Mouse (Mus musculus) ES-CJ7 (cell line): ENCODE measurements around the gene Ttc7.

Experiments
- DNase-seq: peaks from one replicate; pipeline ENCODE4 v3.0.0; 2011; ENCODE audit warnings: low read depth, low spot score

Gene Ttc7

GRCm38 (mm10) chr17:87314530-87314946 is 31.9 kb downstream of the Ttc7 start:
- DNase-seq: peak; percentile 69

GRCm38 (mm10) chr17:87315021-87315531 is 32.4 kb downstream of the Ttc7 start:
- peak; percentile 75 for DNase-seq

GRCm38 (mm10) chr17:87315891-87316763 is 33.4 kb downstream of the Ttc7 start:
- no peak for DNase-seq

- DNase-seq: no peak
Observed at GRCm38 (mm10) chr17:87317271-87317670, 34.6 kb downstream of the Ttc7 start.

GRCm38 (mm10) chr17:87317947-87318346 is 35.3 kb downstream of the Ttc7 start:
- no peak for DNase-seq

GRCm38 (mm10) chr17:87321673-87322072 is 39.0 kb downstream of the Ttc7 start:
- peak; percentile 85 for DNase-seq

- no peak for DNase-seq
Observed at GRCm38 (mm10) chr17:87323215-87323614, 40.5 kb downstream of the Ttc7 start.

- no peak for DNase-seq
Observed at GRCm38 (mm10) chr17:87325501-87325900, 42.8 kb downstream of the Ttc7 start.

GRCm38 (mm10) chr17:87326987-87327386 is 44.3 kb downstream of the Ttc7 start:
- peak; percentile 76 for DNase-seq

- DNase-seq: no peak
Observed at GRCm38 (mm10) chr17:87327645-87328044, 45.0 kb downstream of the Ttc7 start.

- no peak for DNase-seq
Observed at GRCm38 (mm10) chr17:87328177-87328768, 45.6 kb downstream of the Ttc7 start.

GRCm38 (mm10) chr17:87329144-87329700 is 46.5 kb downstream of the Ttc7 start:
- no peak for DNase-seq

- DNase-seq: no peak
Observed at GRCm38 (mm10) chr17:87330250-87330920, 47.7 kb downstream of the Ttc7 start.

GRCm38 (mm10) chr17:87330921-87331291 is 48.2 kb downstream of the Ttc7 start:
- DNase-seq: peak; percentile 56

- no peak for DNase-seq
Observed at GRCm38 (mm10) chr17:87331336-87332141, 48.9 kb downstream of the Ttc7 start.

GRCm38 (mm10) chr17:87332142-87332815 is 49.6 kb downstream of the Ttc7 start:
- no peak for DNase-seq

- no peak for DNase-seq
Observed at GRCm38 (mm10) chr17:87332887-87333286, 50.2 kb downstream of the Ttc7 start.

- no peak for DNase-seq
Observed at GRCm38 (mm10) chr17:87334162-87334561, 51.5 kb downstream of the Ttc7 start.

- no peak for DNase-seq
Observed at GRCm38 (mm10) chr17:87335152-87335551, 52.5 kb downstream of the Ttc7 start.

- no peak for DNase-seq
Observed at GRCm38 (mm10) chr17:87335727-87336126, 53.0 kb downstream of the Ttc7 start.

GRCm38 (mm10) chr17:87336910-87337309 is 54.2 kb downstream of the Ttc7 start:
- no peak for DNase-seq
